Mouse (Mus musculus) embryo, embryonic 10 days (tissue): Measurements from ENCODE around the gene Hibadh.
A peak's percentile ranks its signal among the peaks of the same experiment; 100 is the strongest.

Experiments used
- DNase-seq: peaks from one replicate; pipeline ENCODE4 v3.0.0-alpha.2; 2015; ENCODE audit warnings: low spot score

Gene Hibadh

GRCm38 (mm10) chr6:52502986-52503385, 137.2 kb downstream of the Hibadh start:
- peak; percentile 35 for DNase-seq

- no peak for DNase-seq
These were observed 138.7 kb downstream of the Hibadh start for GRCm38 (mm10) chr6:52501479-52501878.
